Mouse (Mus musculus) brain, embryonic 18.5 days (tissue): ENCODE data around the gene Atp5g1.

ENCODE experiments used
- DNase-seq: peaks from one replicate; pipeline ENCODE4 v3.0.0-alpha.2; 2012; ENCODE audit warnings: low read depth, low spot score

Atp5g1 gene

DNA sequence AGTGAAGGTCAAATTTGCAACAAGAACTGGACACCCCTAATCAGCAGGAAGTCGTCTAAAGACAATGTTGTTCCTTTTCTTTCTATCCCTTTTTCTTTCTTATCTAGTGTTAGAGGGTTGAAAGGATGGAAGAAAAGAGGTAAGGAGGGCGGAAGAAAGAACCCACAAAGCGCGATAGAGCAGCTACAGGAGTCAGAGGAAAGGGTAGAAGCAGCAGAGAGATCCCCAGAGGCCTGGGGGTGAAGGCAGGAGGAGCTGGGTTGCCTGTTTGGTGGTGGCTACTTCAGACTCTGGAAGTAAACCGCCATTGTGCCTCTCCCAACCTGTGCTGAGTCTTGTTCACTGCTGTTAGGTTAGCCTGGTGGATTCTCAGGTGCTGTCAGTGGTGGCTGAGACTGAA, 47.3 kb downstream of the Atp5g1 start:
- DNase-seq, result no peak

DNA sequence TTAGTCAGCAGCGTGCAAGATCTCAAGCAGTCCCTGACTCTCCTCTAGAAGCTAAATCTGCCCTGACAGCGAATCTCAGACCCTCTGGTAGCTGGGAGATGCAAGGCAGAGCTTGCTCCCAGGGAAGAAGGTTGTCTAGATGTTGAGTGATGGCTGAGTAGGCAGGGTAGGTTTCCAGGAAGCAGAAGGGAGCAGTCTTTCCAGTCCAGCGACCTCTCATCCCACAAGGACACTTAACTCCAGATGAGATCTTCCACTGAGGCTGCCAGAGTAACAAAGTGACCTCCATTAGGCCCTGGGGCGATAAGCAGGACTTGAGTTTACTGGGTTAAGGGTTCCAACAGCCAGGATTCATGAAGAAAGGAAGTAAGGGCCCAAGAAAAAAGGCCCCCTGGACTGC, 54.8 kb downstream of the Atp5g1 start:
- no peak for DNase-seq
